Mouse (Mus musculus) common myeloid progenitor, adult 5-6 weeks (primary cell): ENCODE data around the gene Bcap31. TPM values are rescaled to one million over a fixed set of nuclear protein-coding genes. Genes with fewer than 3 reads are reported as not detected.

Source experiments
- ATAC-seq: replicated peaks from 2 replicates; pipeline ENCODE4 v1.8.0; 2016; ENCODE audit warnings: low read depth, mild to moderate bottlenecking, moderate TSS enrichment, inconsistent platforms; ENCODE audit not compliant: poor library complexity, severe bottlenecking
- total RNA-seq: library from RNA; stranded (forward); fragments of 200-1000, 187-1606 nt; gene quantifications from 2 replicates; pipeline ENCODE4 v1.2.3, GENCODE M21; 2017

Bcap31 gene
- total RNA-seq, 1 experiment from 2014 or later = 218 TPM

GRCm38 (mm10) chrX:73637415-73637814 lies 78.6 kb downstream of the Bcap31 start:
- ATAC-seq = no peak

Other genes with a start within 250 kb of the Bcap31 start
- 0.59 TPM in 1 of 2 replicates, not detected in the other for gene Bgn, start 232.6 kb downstream of the Bcap31 start, total RNA-seq
- not detected in 2 replicates for gene Atp2b3, start 213.1 kb downstream of the Bcap31 start, total RNA-seq
- 0.78 and 1.0 TPM in 2 replicates for gene Dusp9, start 76.8 kb downstream of the Bcap31 start, total RNA-seq
- gene Pnck, start 56.1 kb downstream of the Bcap31 start, total RNA-seq = 0.18 and 2.0 TPM in 2 replicates
- gene Slc6a8, start 43.0 kb downstream of the Bcap31 start, total RNA-seq = 0.15 and 0.50 TPM in 2 replicates
- 12.0 and 16.9 TPM in 2 replicates for gene Abcd1, start 422 bp upstream of the Bcap31 start, total RNA-seq
- gene Plxnb3, start 40.9 kb upstream of the Bcap31 start, total RNA-seq = 0.34 TPM in 1 of 2 replicates, not detected in the other
- not detected in 2 replicates for gene Srpk3, start 58.2 kb upstream of the Bcap31 start, total RNA-seq
- 218 and 225 TPM in 2 replicates for gene Idh3g, start 70.7 kb upstream of the Bcap31 start, total RNA-seq
- 150 and 166 TPM in 2 replicates for gene Ssr4, start 70.9 kb upstream of the Bcap31 start, total RNA-seq
- gene Pdzd4, start 108.8 kb upstream of the Bcap31 start, total RNA-seq = 3.7 and 5.1 TPM in 2 replicates
- gene Avpr2, start 175.9 kb upstream of the Bcap31 start, total RNA-seq = 0.23 TPM in 1 of 2 replicates, not detected in the other
- gene L1cam, start 179.9 kb upstream of the Bcap31 start, total RNA-seq = 0.37 and 1.4 TPM in 2 replicates
- gene Arhgap4, start 205.7 kb upstream of the Bcap31 start, total RNA-seq = 22.7 and 28.2 TPM in 2 replicates
- 108 and 152 TPM in 2 replicates for gene Naa10, start 205.8 kb upstream of the Bcap31 start, total RNA-seq
- gene Renbp, start 214.7 kb upstream of the Bcap31 start, total RNA-seq = 10.2 and 14.4 TPM in 2 replicates